ENCODE assay signal across 32 mouse cellular contexts in genomic region chr4:141647187-141647586, GRCm38 (mm10). TPM values are rescaled to one million over a fixed set of nuclear protein-coding genes. Genes with fewer than 3 reads are reported as not detected.
"Had no signal": no experiment of that assay in that cellular context is flagged by ENCODE, and none has a peak within 500 bp of the region (broad histone marks: within the 10 kb centered on the region; RNA-seq: fewer than 3 reads in every experiment).

No protein-coding gene starts in this region.

- H3K4me2 ChIP-seq: heart, embryonic 11.5 days; heart, embryonic 13.5 days; heart, embryonic 15.5 days; hindbrain, embryonic 14.5 days; intestine, embryonic 15.5 days; limb, embryonic 12.5 days; liver, embryonic 11.5 days; liver, embryonic 13.5 days; liver, embryonic 15.5 days had no signal

- DNase-seq: gastrocnemius, postnatal 10 days; gastrocnemius, postnatal 36 days; heart, adult 11 months; heart, postnatal 14 days; heart, postnatal 36 days; kidney, adult 18-20 months; kidney, adult 8-10 months; kidney, postnatal 10 days; kidney, postnatal 25 days; kidney, postnatal 4 days; liver; liver, embryonic 13.5 days had no signal

- H3K27ac ChIP-seq: heart, embryonic 13.5 days; heart, embryonic 15.5 days; hindbrain, embryonic 14.5 days; intestine, embryonic 15.5 days; layer of hippocampus, adult 2 months; left cerebral cortex, adult 2 months; limb, embryonic 10.5 days; limb, embryonic 12.5 days; liver, embryonic 13.5 days; liver, embryonic 15.5 days had no signal

- H3K9ac ChIP-seq: heart, embryonic 13.5 days; heart, embryonic 15.5 days; hindbrain, embryonic 14.5 days; intestine, embryonic 15.5 days; limb, embryonic 12.5 days; liver, embryonic 13.5 days; liver, embryonic 15.5 days had no signal

- ATAC-seq: hindbrain, embryonic 16.5 days; inflammation-experienced regulatory T-cells, adult 6 months; intestine, embryonic 15.5 days; intestine, postnatal 0 days had no signal

- H3K9me3 ChIP-seq: heart, embryonic 13.5 days; heart, embryonic 15.5 days; intestine, embryonic 15.5 days; limb, embryonic 12.5 days; liver, embryonic 13.5 days; liver, embryonic 15.5 days had no signal

- H3K27me3 ChIP-seq: heart, embryonic 13.5 days; heart, embryonic 15.5 days; intestine, embryonic 15.5 days; limb, embryonic 12.5 days; liver, embryonic 13.5 days; liver, embryonic 15.5 days had no signal

- H3K4me3 ChIP-seq: heart, embryonic 13.5 days; heart, embryonic 15.5 days; intestine, embryonic 15.5 days; layer of hippocampus, adult 2 months; left cerebral cortex, adult 2 months; limb, embryonic 10.5 days; limb, embryonic 12.5 days; liver, embryonic 13.5 days; liver, embryonic 15.5 days had no signal

- H3K36me3 ChIP-seq: intestine, embryonic 15.5 days had no signal

- H3K4me1 ChIP-seq: limb, embryonic 10.5 days; liver, embryonic 13.5 days had no signal

RNA-seq across cellular contexts. Expression of gene Slc25a34, which starts 23.6 kb away (rescaled TPM):
- total RNA-seq: hematopoietic stem cell, adult 5-6 weeks had no signal
- polyA plus RNA-seq: heart, embryonic 11.5 days; hindbrain, embryonic 11.5 days; hindbrain, embryonic 14.5 days; kidney, embryonic 14.5 days; limb, embryonic 12.5 days; liver, embryonic 11.5 days had no signal

RNA-seq across cellular contexts. Expression of gene Tmem82, which starts 28.8 kb away (rescaled TPM):
- polyA plus RNA-seq: hindbrain, embryonic 14.5 days had no signal

RNA-seq across cellular contexts. Expression of gene Rsc1a1, which starts 38.2 kb away (rescaled TPM):
- total RNA-seq: heart, postnatal 14 days; layer of hippocampus, adult 2 months; left cerebral cortex, postnatal 14 days had no signal
- polyA plus RNA-seq: heart, embryonic 15.5 days; heart, postnatal 0 days; hindbrain, embryonic 14.5 days; hindbrain, embryonic 16.5 days; inflammation-experienced regulatory T-cells, adult 6 months; intestine, embryonic 15.5 days; intestine, postnatal 0 days; kidney, embryonic 14.5 days; kidney, embryonic 16.5 days; limb, embryonic 12.5 days; liver, embryonic 11.5 days had no signal
